ENCODE assay signal across 24 mouse cellular contexts in the genomic region with DNA sequence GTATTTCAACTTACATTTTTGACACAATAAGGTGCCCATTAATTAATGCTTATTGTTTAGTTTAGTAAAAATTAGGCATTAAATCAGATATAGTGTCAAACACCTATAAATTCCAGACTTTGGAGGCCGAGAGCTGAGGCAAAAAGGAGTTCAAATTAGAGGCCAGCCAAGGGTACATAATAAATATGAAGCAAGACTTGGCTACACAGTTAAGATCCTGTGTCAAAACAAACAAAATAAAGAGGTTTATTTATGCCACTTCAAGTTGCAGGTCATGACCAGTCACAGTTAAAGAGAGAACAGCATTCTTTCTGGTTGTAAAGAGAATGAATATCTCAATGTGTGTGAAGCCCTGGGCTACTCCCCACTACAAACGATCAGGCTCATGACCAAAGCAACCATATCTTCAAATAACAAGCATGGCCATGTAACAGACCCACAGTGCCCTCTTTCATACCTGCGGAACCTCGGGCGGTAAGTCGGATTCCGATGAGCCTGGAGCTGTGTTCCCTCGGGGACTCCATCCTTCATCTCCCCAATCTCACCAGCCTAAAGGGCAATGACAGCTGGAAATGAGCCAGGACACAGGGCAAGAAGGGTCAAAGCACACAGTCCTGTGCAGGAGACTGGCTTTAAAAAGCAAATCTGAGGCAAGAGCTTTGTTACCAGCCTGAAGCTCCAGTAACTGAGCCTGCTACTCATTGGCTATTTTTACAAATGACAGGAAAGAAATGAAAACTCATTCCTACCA. TPM values are rescaled to one million over a fixed set of nuclear protein-coding genes. Genes with fewer than 3 reads are reported as not detected.
A peak's percentile ranks its signal among the peaks of the same experiment; 100 is the strongest.
DNase-seq lines count a peak whose midpoint lies in the region; ATAC-seq and TF ChIP-seq lines count a peak whose summit lies in the region.
"Had no signal": no experiment of that assay in that cellular context is flagged by ENCODE, and none has a peak within 500 bp of the region (broad histone marks: within the 10 kb centered on the region; RNA-seq: fewer than 3 reads in every experiment).

No protein-coding gene starts in this region.

- TF ChIP-seq CTCF in liver, postnatal 0 days (IDR thresholded peaks at IDR 0.05; ENCODE audit: low read depth) = no peak

- no peaks in the 10 kb centered on the region for H3K4me1 ChIP-seq in forebrain, embryonic 11.5 days (replicated peaks; ENCODE audit: control insufficient read depth, insufficient read depth, low read length)
- H3K4me1 ChIP-seq in forebrain, embryonic 13.5 days = no peaks in the 10 kb centered on the region
- H3K4me1 ChIP-seq in kidney, embryonic 14.5 days (ENCODE audit: control insufficient read depth, insufficient read depth, low read length) = no peaks in the 10 kb centered on the region; the same call in 1 of the 2 replicates
- H3K4me1 ChIP-seq in liver, postnatal 0 days (ENCODE audit: insufficient read depth) = peaks cover 5% of the 10 kb centered on the region; the same call in 1 of the 2 replicates
- H3K4me1 ChIP-seq in liver, embryonic 11.5 days (replicated peaks; ENCODE audit: control insufficient read depth, insufficient read depth, low read length) = no peaks in the 10 kb centered on the region
- H3K4me1 ChIP-seq: embryonic facial prominence, embryonic 13.5 days; forebrain, embryonic 12.5 days; limb, embryonic 13.5 days; midbrain, embryonic 15.5 days had no signal

- WGBS in forebrain, embryonic 11.5 days = 90% methylated on average over 8 of the region's 8 CpGs
- WGBS in forebrain, embryonic 13.5 days = 89% methylated on average over 8 of the region's 8 CpGs
- WGBS in kidney, embryonic 14.5 days = 23% methylated on average over 8 of the region's 8 CpGs
- 81% methylated on average over 8 of the region's 8 CpGs for WGBS in liver, postnatal 0 days (ENCODE audit: insufficient replicate concordance)
- WGBS in liver, embryonic 11.5 days = 85% methylated on average over 8 of the region's 8 CpGs

- H3K4me3 ChIP-seq in forebrain, embryonic 11.5 days (ENCODE audit: low read depth, low read length) = no peak overlapping the region
- no peak overlapping the region for H3K4me3 ChIP-seq in forebrain, embryonic 13.5 days
- no peak overlapping the region for H3K4me3 ChIP-seq in kidney, embryonic 14.5 days (ENCODE audit: low read length)
- no peak overlapping the region for H3K4me3 ChIP-seq in liver, postnatal 0 days (ENCODE audit: low read depth, low read length)
- H3K4me3 ChIP-seq in liver, embryonic 11.5 days (ENCODE audit: low read depth, low read length) = no peak overlapping the region
- H3K4me3 ChIP-seq: embryonic facial prominence, embryonic 13.5 days; forebrain, embryonic 12.5 days; limb, embryonic 13.5 days; midbrain, embryonic 15.5 days had no signal

- H3K4me2 ChIP-seq in forebrain, embryonic 11.5 days (ENCODE audit: low read depth, low read length, severe bottlenecking) = no peak overlapping the region
- no peak overlapping the region for H3K4me2 ChIP-seq in forebrain, embryonic 13.5 days
- H3K4me2 ChIP-seq in kidney, embryonic 14.5 days (replicated peaks; ENCODE audit: low read depth, low read length) = no peak overlapping the region
- no peak overlapping the region for H3K4me2 ChIP-seq in liver, postnatal 0 days (ENCODE audit: low read depth, low read length)
- no peak overlapping the region for H3K4me2 ChIP-seq in liver, embryonic 11.5 days
- H3K4me2 ChIP-seq: embryonic facial prominence, embryonic 13.5 days; forebrain, embryonic 12.5 days; limb, embryonic 13.5 days; lung, embryonic 14.5 days; midbrain, embryonic 15.5 days had no signal

- H3K9ac ChIP-seq in forebrain, embryonic 11.5 days (ENCODE audit: low read length) = no peak overlapping the region
- H3K9ac ChIP-seq in forebrain, embryonic 13.5 days = no peak overlapping the region
- H3K9ac ChIP-seq in kidney, embryonic 14.5 days (ENCODE audit: low read depth, low read length) = no peak overlapping the region
- no peak overlapping the region for H3K9ac ChIP-seq in liver, postnatal 0 days (replicated peaks)
- no peak overlapping the region for H3K9ac ChIP-seq in liver, embryonic 11.5 days (ENCODE audit: low read depth, low read length)
- H3K9ac ChIP-seq: embryonic facial prominence, embryonic 13.5 days; forebrain, embryonic 12.5 days; limb, embryonic 13.5 days; liver, embryonic 14.5 days; lung, embryonic 14.5 days; midbrain, embryonic 15.5 days had no signal

- H3K27me3 ChIP-seq in forebrain, embryonic 11.5 days (ENCODE audit: control insufficient read depth, insufficient read depth, low read length) = no peaks in the 10 kb centered on the region
- no peaks in the 10 kb centered on the region for H3K27me3 ChIP-seq in forebrain, embryonic 13.5 days
- H3K27me3 ChIP-seq in kidney, embryonic 14.5 days (ENCODE audit: control insufficient read depth, insufficient read depth, low read length) = no peaks in the 10 kb centered on the region
- no peaks in the 10 kb centered on the region for H3K27me3 ChIP-seq in liver, postnatal 0 days (ENCODE audit: insufficient read depth, low read length)
- no peaks in the 10 kb centered on the region for H3K27me3 ChIP-seq in liver, embryonic 11.5 days (replicated peaks; ENCODE audit: control insufficient read depth, insufficient read depth, low read length)
- H3K27me3 ChIP-seq: embryonic facial prominence, embryonic 13.5 days; forebrain, embryonic 12.5 days; limb, embryonic 13.5 days; midbrain, embryonic 15.5 days had no signal

- no peaks in the 10 kb centered on the region for H3K9me3 ChIP-seq in forebrain, embryonic 11.5 days (ENCODE audit: control insufficient read depth, low read length)
- no peaks in the 10 kb centered on the region for H3K9me3 ChIP-seq in forebrain, embryonic 13.5 days (replicated peaks)
- H3K9me3 ChIP-seq in kidney, embryonic 14.5 days (ENCODE audit: control insufficient read depth, low read length) = no peaks in the 10 kb centered on the region
- H3K9me3 ChIP-seq in liver, postnatal 0 days (ENCODE audit: low read length) = no peaks in the 10 kb centered on the region
- H3K9me3 ChIP-seq in liver, embryonic 11.5 days (ENCODE audit: control insufficient read depth, low read length) = no peaks in the 10 kb centered on the region
- H3K9me3 ChIP-seq: embryonic facial prominence, embryonic 13.5 days; forebrain, embryonic 12.5 days; limb, embryonic 13.5 days; midbrain, embryonic 15.5 days had no signal

- DNase-seq in forebrain, embryonic 11.5 days (ENCODE audit: low spot score) = peak; percentile 13
- DNase-seq in kidney, adult 8-10 months = no peak
- peak; percentile 31 for DNase-seq in liver, postnatal 0 days
- DNase-seq in liver, embryonic 11.5 days (ENCODE audit: low spot score) = no peak
- peak; percentile 27 for DNase-seq in kidney, postnatal 10 days
- DNase-seq in gastrocnemius, postnatal 25 days = no peak
- DNase-seq: B cell, adult 2 months; cerebellum, adult 18-20 months; cerebellum, postnatal 10 days; gastrocnemius, postnatal 36 days; heart, adult 18-20 months; lung, embryonic 14.5 days; lung, postnatal 14 days; right cerebral cortex, adult 18-20 months; spleen, adult 18-20 months; thymus, postnatal 14 days had no signal

- H3K36me3 ChIP-seq in forebrain, embryonic 11.5 days (ENCODE audit: control insufficient read depth, insufficient read depth, low read length) = peaks cover 6% of the 10 kb centered on the region; the same call in 1 of the 2 replicates
- H3K36me3 ChIP-seq in forebrain, embryonic 13.5 days (ENCODE audit: poor library complexity, severe bottlenecking) = peaks cover 72% of the 10 kb centered on the region
- peaks cover 71% of the 10 kb centered on the region for H3K36me3 ChIP-seq in kidney, embryonic 14.5 days (ENCODE audit: control insufficient read depth, insufficient read depth, low read length)
- H3K36me3 ChIP-seq in liver, postnatal 0 days (replicated peaks; ENCODE audit: insufficient read depth, low read length) = peaks cover 78% of the 10 kb centered on the region
- H3K36me3 ChIP-seq in liver, embryonic 11.5 days (ENCODE audit: control insufficient read depth, insufficient read depth, low read length) = peaks cover 45% of the 10 kb centered on the region

- no peak for ATAC-seq in forebrain, embryonic 11.5 days (replicated peaks; ENCODE audit: low FRiP score)
- no peak for ATAC-seq in forebrain, embryonic 13.5 days
- ATAC-seq in kidney, embryonic 14.5 days (ENCODE audit: low FRiP score, low TSS enrichment) = peak; percentile 41; the same call in 1 of the 2 replicates
- peak; percentile 24; the same call in 1 of the 2 replicates for ATAC-seq in liver, postnatal 0 days
- no peak for ATAC-seq in liver, embryonic 11.5 days (replicated peaks; ENCODE audit: low FRiP score)
- ATAC-seq: hindbrain, embryonic 16.5 days; midbrain, embryonic 15.5 days had no signal

- no peak for TF ChIP-seq EP300 in liver, postnatal 0 days (IDR thresholded peaks at IDR 0.05; ENCODE audit: low read depth)

- no peak overlapping the region for H3K27ac ChIP-seq in forebrain, embryonic 11.5 days (ENCODE audit: low read depth, low read length)
- no peak overlapping the region for H3K27ac ChIP-seq in forebrain, embryonic 13.5 days
- no peak overlapping the region for H3K27ac ChIP-seq in kidney, embryonic 14.5 days (ENCODE audit: low read depth, low read length)
- no peak overlapping the region for H3K27ac ChIP-seq in liver, postnatal 0 days (ENCODE audit: low read depth)
- no peak overlapping the region for H3K27ac ChIP-seq in liver, embryonic 11.5 days (ENCODE audit: low read depth, low read length)
- H3K27ac ChIP-seq: embryonic facial prominence, embryonic 13.5 days; forebrain, embryonic 12.5 days; limb, embryonic 13.5 days; liver, embryonic 14.5 days; midbrain, embryonic 15.5 days had no signal

RNA-seq across cellular contexts. Expression of a gene that starts 16.6 kb away (rescaled TPM):
- polyA plus RNA-seq in forebrain, embryonic 11.5 days (2014; fragmentation: Nextera tagmentation; extraction: Ambion mirVana) = 0.91 and 1.4 TPM in 2 replicates
- 1.2 and 1.6 TPM in 2 replicates for polyA plus RNA-seq in forebrain, embryonic 13.5 days (2015; fragmentation: Nextera tagmentation; extraction: Ambion mirVana)
- 3.6 and 5.0 TPM in 2 replicates for polyA plus RNA-seq in kidney, embryonic 14.5 days (2014; fragmentation: Nextera tagmentation; extraction: Ambion mirVana)
- 0.25 and 0.32 TPM in 2 replicates for polyA plus RNA-seq in liver, postnatal 0 days (2015; fragmentation: Nextera tagmentation; extraction: Ambion mirVana)
- 1.1 TPM in 2 replicates for polyA plus RNA-seq in liver, embryonic 11.5 days (2014; fragmentation: Nextera tagmentation; extraction: Ambion mirVana)
- total RNA-seq in gastrocnemius, postnatal 25 days (2021) = under 1 TPM; 0.83 to 0.84 TPM

RNA-seq across cellular contexts. Expression of a gene that starts 18.2 kb away (rescaled TPM):
- polyA plus RNA-seq in forebrain, embryonic 11.5 days (2014; fragmentation: Nextera tagmentation; extraction: Ambion mirVana) = 42.5 and 49.4 TPM in 2 replicates
- 27.4 and 27.9 TPM in 2 replicates for polyA plus RNA-seq in forebrain, embryonic 13.5 days (2015; fragmentation: Nextera tagmentation; extraction: Ambion mirVana)
- polyA plus RNA-seq in kidney, embryonic 14.5 days (2014; fragmentation: Nextera tagmentation; extraction: Ambion mirVana) = 71.3 and 78.2 TPM in 2 replicates
- polyA plus RNA-seq in liver, postnatal 0 days (2015; fragmentation: Nextera tagmentation; extraction: Ambion mirVana) = 38.9 and 67.2 TPM in 2 replicates
- 104 and 125 TPM in 2 replicates for polyA plus RNA-seq in liver, embryonic 11.5 days (2014; fragmentation: Nextera tagmentation; extraction: Ambion mirVana)
- 1,000 to 10,000 TPM; 1,052 to 1,458 TPM for total RNA-seq in gastrocnemius, postnatal 25 days (2021)

Comparison
In these comparisons a context has a peak if more than half of its experiments do, and no peak if none do; other contexts are left out.
1. ATAC-seq: peak in kidney, embryonic 14.5 days (single experiment) and liver, postnatal 0 days (single experiment); none in forebrain, embryonic 11.5 days (single experiment), forebrain, embryonic 13.5 days (single experiment) and liver, embryonic 11.5 days (single experiment).
2. DNase-seq: peak in forebrain, embryonic 11.5 days (single experiment), liver, postnatal 0 days (single experiment) and kidney, postnatal 10 days (single experiment); none in kidney, adult 8-10 months (0 of 2), liver, embryonic 11.5 days (single experiment) and gastrocnemius, postnatal 25 days (single experiment).